In the genomic region with DNA sequence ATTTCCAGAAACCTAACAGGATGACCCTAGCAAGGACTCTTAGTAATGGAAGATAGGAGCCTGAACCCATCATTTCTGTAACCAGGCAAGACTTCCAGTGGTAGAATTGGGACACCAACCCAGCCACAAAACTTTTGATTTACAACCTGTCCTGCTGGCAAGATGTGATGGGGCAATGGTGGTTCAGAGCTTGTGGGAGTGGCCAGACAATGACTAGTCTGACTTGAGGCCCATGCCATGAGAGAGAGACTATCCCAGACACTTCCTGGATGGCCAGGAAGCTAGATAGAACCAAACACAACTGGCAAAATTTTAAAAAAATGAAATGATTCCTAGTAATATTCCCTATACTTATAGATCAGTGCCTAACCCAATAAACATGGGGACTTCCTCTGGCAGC, we compare ENCODE assay signal across 20 mouse cellular contexts.
"Had no signal": no experiment of that assay in that cellular context is flagged by ENCODE, and none has a peak within 500 bp of the region (broad histone marks: within the 10 kb centered on the region; RNA-seq: fewer than 3 reads in every experiment).

No protein-coding gene starts in this region.

- DNase-seq: liver, postnatal 0 days; lung, adult 2 months; lung, postnatal 14 days; lung, postnatal 36 days; midbrain, embryonic 14.5 days; right cerebral cortex, postnatal 14 days; thymus, adult 2 months; thymus, postnatal 25 days; thymus, postnatal 4 days had no signal

- H3K9me3 ChIP-seq: lung, embryonic 15.5 days; midbrain, embryonic 10.5 days; midbrain, embryonic 12.5 days; neural tube, embryonic 13.5 days; neural tube, embryonic 15.5 days; stomach, embryonic 15.5 days had no signal

- H3K36me3 ChIP-seq: lung, embryonic 15.5 days; midbrain, embryonic 10.5 days; midbrain, embryonic 12.5 days; neural tube, embryonic 13.5 days; neural tube, embryonic 15.5 days; stomach, embryonic 15.5 days had no signal

- H3K4me3 ChIP-seq: lung, embryonic 15.5 days; midbrain, embryonic 10.5 days; midbrain, embryonic 12.5 days; myocyte; neural tube, embryonic 13.5 days; neural tube, embryonic 15.5 days; stomach, embryonic 15.5 days had no signal

- H3K27ac ChIP-seq: lung, embryonic 15.5 days; macrophage; midbrain, embryonic 10.5 days; midbrain, embryonic 12.5 days; neural tube, embryonic 13.5 days; neural tube, embryonic 15.5 days; stomach, embryonic 15.5 days; stomach, postnatal 0 days had no signal

- H3K4me1 ChIP-seq: lung, embryonic 15.5 days; midbrain, embryonic 10.5 days; midbrain, embryonic 12.5 days; neural tube, embryonic 13.5 days; neural tube, embryonic 15.5 days; stomach, embryonic 15.5 days had no signal

- H3K4me2 ChIP-seq: lung, embryonic 15.5 days; midbrain, embryonic 12.5 days; neural tube, embryonic 13.5 days; neural tube, embryonic 15.5 days; stomach, embryonic 15.5 days had no signal

- ATAC-seq: liver, postnatal 0 days; lung, postnatal 0 days; midbrain, embryonic 16.5 days had no signal

- H3K27me3 ChIP-seq: lung, embryonic 15.5 days; midbrain, embryonic 12.5 days; neural tube, embryonic 13.5 days; neural tube, embryonic 15.5 days; stomach, embryonic 15.5 days had no signal

- H3K9ac ChIP-seq: liver, postnatal 0 days; lung, embryonic 15.5 days; midbrain, embryonic 12.5 days; neural tube, embryonic 13.5 days; neural tube, embryonic 15.5 days; stomach, embryonic 15.5 days had no signal
